8 mouse cellular contexts compared by ENCODE assay signal in genomic region chr17:28485446-28485948, GRCm38 (mm10). TPM values are rescaled to one million over a fixed set of nuclear protein-coding genes. Genes with fewer than 3 reads are reported as not detected.
A peak's percentile ranks its signal among the peaks of the same experiment; 100 is the strongest.
DNase-seq lines count a peak whose midpoint lies in the region; ATAC-seq and TF ChIP-seq lines count a peak whose summit lies in the region.

No protein-coding gene starts in this region.

- peaks cover 7% of the 10 kb centered on the region; the same call in 1 of the 2 replicates for H3K4me1 ChIP-seq in embryonic facial prominence, embryonic 12.5 days
- no peaks in the 10 kb centered on the region for H3K4me1 ChIP-seq in heart, postnatal 0 days (ENCODE audit: control insufficient read depth, insufficient read depth)

- in situ Hi-C loops in Patski (cut with MboI; ENCODE audit: low pct_unique_long_range_greater_than_20kb): no loop called here

- CTCF ChIA-PET in Patski (lab: Charles Lee): interaction anchor here (1.0 kb wide), 1 partner anchor 12 kb away, joined by 3 read pairs; no protein-coding TSS in a partner anchor

- H3K4me3 ChIP-seq in embryonic facial prominence, embryonic 12.5 days: peak overlapping the region; percentile 89
- H3K4me3 ChIP-seq in heart, postnatal 0 days (ENCODE audit: low read depth, low read length): peak overlapping the region; percentile 91

- peak overlapping the region; percentile 81 for H3K4me2 ChIP-seq in embryonic facial prominence, embryonic 12.5 days (replicated peaks)
- H3K4me2 ChIP-seq in heart, postnatal 0 days (ENCODE audit: low read depth, low read length): peak overlapping the region; percentile 84

- H3K27ac ChIP-seq in embryonic facial prominence, embryonic 12.5 days: peak overlapping the region; percentile 86
- H3K27ac ChIP-seq in heart, postnatal 0 days (ENCODE audit: low read depth): peak overlapping the region; percentile 92

- no peaks in the 10 kb centered on the region for H3K27me3 ChIP-seq in Patski
- no peaks in the 10 kb centered on the region for H3K27me3 ChIP-seq in embryonic facial prominence, embryonic 12.5 days
- no peaks in the 10 kb centered on the region for H3K27me3 ChIP-seq in heart, postnatal 0 days (ENCODE audit: control insufficient read depth, insufficient read depth, low read length)

- WGBS in embryonic facial prominence, embryonic 12.5 days: under 1% methylated on average over 68 of the region's 77 CpGs
- WGBS in heart, postnatal 0 days: under 1% methylated on average over 45 of the region's 77 CpGs

- H3K9me3 ChIP-seq in embryonic facial prominence, embryonic 12.5 days: no peaks in the 10 kb centered on the region
- H3K9me3 ChIP-seq in heart, postnatal 0 days (replicated peaks; ENCODE audit: control insufficient read depth, low read length): no peaks in the 10 kb centered on the region

- POLR2A ChIA-PET in Patski (lab: Charles Lee): no interaction called here

- no peaks in the 10 kb centered on the region for H3K36me3 ChIP-seq in embryonic facial prominence, embryonic 12.5 days
- H3K36me3 ChIP-seq in heart, postnatal 0 days (replicated peaks; ENCODE audit: control insufficient read depth, insufficient read depth, low read length): 0 out of 2 replicates have a peak, but pooled peaks cover under 1% of the 10 kb centered on the region

- TF ChIP-seq EP300 in heart, postnatal 0 days (IDR thresholded peaks at IDR 0.05; ENCODE audit: low read depth): no peak

- peak overlapping the region; percentile 81 for H3K9ac ChIP-seq in embryonic facial prominence, embryonic 12.5 days
- H3K9ac ChIP-seq in heart, postnatal 0 days (replicated peaks; ENCODE audit: low read depth, low read length): peak overlapping the region; percentile 93

- peak; percentile 47 for TF ChIP-seq CTCF in Patski (IDR thresholded peaks at IDR 0.05)
- TF ChIP-seq CTCF in heart, postnatal 0 days (IDR thresholded peaks at IDR 0.05; ENCODE audit: low read depth): no peak

- peak; percentile 72 for DNase-seq in CD4-positive helper T cell, adult 2 months (ENCODE audit: low read depth, low spot score)
- no peak for DNase-seq in Patski (ENCODE audit: low read depth, low spot score)
- no peak for DNase-seq in heart, postnatal 0 days (ENCODE audit: low spot score)
- peak; percentile 67 for DNase-seq in kidney, postnatal 14 days
- DNase-seq in lung, postnatal 10 days: peak; percentile 59
- DNase-seq in ovary, adult 18-20 months (ENCODE audit: low spot score): peak; percentile 33
- peak; percentile 41 for DNase-seq in urinary bladder, postnatal 25 days (ENCODE audit: low spot score)

- ATAC-seq in Patski: peak; percentile 44
- ATAC-seq in embryonic facial prominence, embryonic 12.5 days (ENCODE audit: insufficient number of reproducible peaks, insufficient read depth, low FRiP score, low TSS enrichment): peak; percentile 47
- peak; percentile 59 for ATAC-seq in heart, postnatal 0 days (ENCODE audit: insufficient read depth, low read depth)

RNA-seq across cellular contexts. Expression of gene Fkbp5, which starts 31.8 kb away (rescaled TPM):
- 9.2 TPM for polyA plus RNA-seq in Patski (2021)
- polyA plus RNA-seq in embryonic facial prominence, embryonic 12.5 days (2016; fragmentation: Nextera tagmentation; extraction: Ambion mirVana): 33.8 and 38.8 TPM in 2 replicates
- total RNA-seq in heart, postnatal 0 days (2014; rRNA removed; ENCODE audit: low replicate concordance): 19.4 and 37.3 TPM in 2 replicates
- 7.6 and 8.3 TPM in 2 replicates for polyA plus RNA-seq in heart, postnatal 0 days (2015; fragmentation: Nextera tagmentation; extraction: Ambion mirVana)

RNA-seq across cellular contexts. Expression of gene Armc12, which starts 45.1 kb away (rescaled TPM):
- not detected for polyA plus RNA-seq in Patski (2021)
- not detected in 2 replicates for polyA plus RNA-seq in embryonic facial prominence, embryonic 12.5 days (2016; fragmentation: Nextera tagmentation; extraction: Ambion mirVana)
- total RNA-seq in heart, postnatal 0 days (2014; rRNA removed; ENCODE audit: low replicate concordance): not detected in 2 replicates
- not detected in 2 replicates for polyA plus RNA-seq in heart, postnatal 0 days (2015; fragmentation: Nextera tagmentation; extraction: Ambion mirVana)

Comparison
In these comparisons a context has a peak if more than half of its experiments do, and no peak if none do; other contexts are left out.
1. DNase-seq: peak in CD4-positive helper T cell, adult 2 months (single experiment), kidney, postnatal 14 days (single experiment), lung, postnatal 10 days (single experiment), ovary, adult 18-20 months (single experiment) and urinary bladder, postnatal 25 days (single experiment); none in Patski (single experiment) and heart, postnatal 0 days (single experiment).
2. Peak in every context shown above with its lines, with median percentiles within 50 percentile points of each other: ATAC-seq.